Mouse (Mus musculus) cerebellum, postnatal 25 days (tissue): ENCODE measurements around the gene Sbds.

Source experiments
- DNase-seq, 2 experiments: peaks; one replicate each; pipeline ENCODE4 v3.0.0; 2021; ENCODE audit warnings: mixed read lengths in 2 of 2

Sbds gene

DNA sequence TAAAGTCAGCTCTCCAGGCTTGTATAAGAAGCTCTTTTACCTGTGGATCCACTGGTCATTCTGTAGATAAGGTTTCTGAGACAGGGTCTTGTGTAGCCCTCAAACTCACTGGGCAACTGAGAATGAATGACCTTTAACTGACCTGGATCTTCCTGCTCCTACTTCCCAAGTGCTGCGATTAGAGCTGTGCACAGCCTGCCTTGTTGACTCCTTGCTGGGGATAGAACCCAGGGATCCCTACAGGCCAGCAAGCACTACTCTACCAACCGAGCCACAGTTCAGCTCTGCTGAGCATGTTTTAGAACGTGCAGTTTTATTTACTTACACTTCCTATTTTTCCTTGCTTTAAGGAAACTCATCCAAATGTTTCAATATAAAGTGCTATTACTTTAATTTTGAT lies 57.9 kb downstream of the Sbds start:
- DNase-seq: no peak

DNA sequence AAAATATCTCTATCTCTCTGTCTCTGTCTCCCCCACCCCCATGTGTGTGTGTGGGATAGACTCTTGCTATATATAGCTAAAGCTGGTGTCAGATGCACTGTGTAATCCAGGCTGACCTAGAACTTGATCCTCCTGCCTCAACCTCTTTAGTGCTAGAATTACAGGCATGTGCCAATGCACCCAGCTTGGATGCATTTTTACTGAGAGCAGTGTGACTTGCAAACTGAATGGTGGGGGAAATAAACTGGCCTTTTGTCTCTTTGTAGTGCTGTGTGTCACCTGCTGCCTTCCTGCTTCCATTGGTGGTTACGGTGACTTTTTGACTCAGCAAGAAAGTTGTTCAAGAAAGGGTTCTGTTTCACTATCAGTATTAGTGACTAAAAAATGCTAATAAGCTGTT lies 59.0 kb downstream of the Sbds start:
- DNase-seq: no peak
